Mouse (Mus musculus): ENCODE results near the gene Mob1a. TPM values are rescaled to one million over a fixed set of nuclear protein-coding genes. Genes with fewer than 3 reads are reported as not detected.
A peak's percentile ranks its signal among the peaks of the same experiment; 100 is the strongest.

Mob1a gene
- total RNA-seq, 1 experiment, result 53.4 TPM

GRCm38 (mm10) chr6:83323652-83324419, 2.0 kb upstream of the Mob1a start:
- H3K36me3 ChIP-seq (ENCODE audit: control insufficient read depth, insufficient read depth, low read length, poor library complexity, severe bottlenecking), result no peaks in the 10 kb centered on the region
- no peak overlapping the region for H3K9ac ChIP-seq (ENCODE audit: insufficient read depth, low read depth, low read length, poor library complexity, severe bottlenecking)
- H3K9me3 ChIP-seq (ENCODE audit: control insufficient read depth, insufficient read depth, low read depth, low read length), result no peaks in the 10 kb centered on the region
- in situ Hi-C loops (cut with MboI; ENCODE audit: low sequenced_read_pairs in 2 of 2, unreplicated experiment in 2 of 2), result no loop called here
- H3K4me1 ChIP-seq (ENCODE audit: control insufficient read depth in 2 of 2, insufficient read depth in 2 of 2, low read length in 2 of 2, poor library complexity in 1 of 2), result peaks cover 0 to 7% of the 10 kb centered on the region in 2 experiments; a peak in 2 of 4 replicates
- no peak overlapping the region for H3K27ac ChIP-seq (ENCODE audit: insufficient read depth, low read depth, low read length, poor library complexity, severe bottlenecking)
- TF ChIP-seq HCFC1 (IDR thresholded peaks at IDR 0.05; ENCODE audit: borderline replicate concordance, insufficient read depth, low read length), result no peak
- TF ChIP-seq MAFK (IDR thresholded peaks at IDR 0.05; ENCODE audit: insufficient read depth, low read depth, low read length), result no peak
- no peak for TF ChIP-seq CHD2 (IDR thresholded peaks at IDR 0.05; ENCODE audit: low read depth, low read length)
- TF ChIP-seq ZNF384 (IDR thresholded peaks at IDR 0.05; ENCODE audit: low read depth, low read length), result no peak
- TF ChIP-seq ZC3H11A (IDR thresholded peaks at IDR 0.05; ENCODE audit: borderline replicate concordance, low read depth, low read length), result no peak
- no peak overlapping the region for H3K4me3 ChIP-seq (ENCODE audit: insufficient read depth in 1 of 2, low read depth in 1 of 2, low read length in 2 of 2, poor library complexity in 1 of 2, severe bottlenecking in 1 of 2)
- no peak for DNase-seq (ENCODE audit: low read depth, low spot score)

- in situ Hi-C loops (cut with MboI; ENCODE audit: low sequenced_read_pairs in 2 of 2, unreplicated experiment in 2 of 2), result no loop called here
- Histone ChIP-seq H3K4me3 (ENCODE audit: insufficient read depth in 1 of 2, low read depth in 1 of 2, low read length in 2 of 2, poor library complexity in 1 of 2, severe bottlenecking in 1 of 2) (peak overlapping the region; percentile 81 to 95), H3K9ac (ENCODE audit: insufficient read depth, low read depth, low read length, poor library complexity, severe bottlenecking) (peak overlapping the region; percentile 97), H3K36me3 (ENCODE audit: control insufficient read depth, insufficient read depth, low read length, poor library complexity, severe bottlenecking) (0 out of 2 replicates have a peak, but pooled peaks cover 2% of the 10 kb centered on the region), H3K9me3 (ENCODE audit: control insufficient read depth, insufficient read depth, low read depth, low read length) (no peaks in the 10 kb centered on the region), H3K4me1 (ENCODE audit: control insufficient read depth in 2 of 2, insufficient read depth in 2 of 2, low read length in 2 of 2, poor library complexity in 1 of 2) (peaks cover 0 to 7% of the 10 kb centered on the region in 2 experiments; a peak in 2 of 4 replicates), H3K27ac (ENCODE audit: insufficient read depth, low read depth, low read length, poor library complexity, severe bottlenecking) (no peak overlapping the region)
- TF ChIP-seq ZNF384 (IDR thresholded peaks at IDR 0.05; ENCODE audit: low read depth, low read length) (no peak), CHD2 (IDR thresholded peaks at IDR 0.05; ENCODE audit: low read depth, low read length) (no peak), HCFC1 (IDR thresholded peaks at IDR 0.05; ENCODE audit: borderline replicate concordance, insufficient read depth, low read length) (no peak), MAFK (IDR thresholded peaks at IDR 0.05; ENCODE audit: insufficient read depth, low read depth, low read length) (no peak), ZC3H11A (IDR thresholded peaks at IDR 0.05; ENCODE audit: borderline replicate concordance, low read depth, low read length) (no peak)
- no peak for DNase-seq (ENCODE audit: low read depth, low spot score)
Observed at GRCm38 (mm10) chr6:83326394-83326736, 549 bp downstream of the Mob1a start.

- Histone ChIP-seq H3K27ac (ENCODE audit: insufficient read depth, low read depth, low read length, poor library complexity, severe bottlenecking) (no peak overlapping the region), H3K36me3 (ENCODE audit: control insufficient read depth, insufficient read depth, low read length, poor library complexity, severe bottlenecking) (0 out of 2 replicates have a peak, but pooled peaks cover 2% of the 10 kb centered on the region), H3K9ac (ENCODE audit: insufficient read depth, low read depth, low read length, poor library complexity, severe bottlenecking) (no peak overlapping the region; the same call in 1 of the 2 replicates), H3K4me1 (ENCODE audit: control insufficient read depth in 2 of 2, insufficient read depth in 2 of 2, low read length in 2 of 2, poor library complexity in 1 of 2) (peaks cover 0 to 7% of the 10 kb centered on the region in 2 experiments; a peak in 2 of 4 replicates), H3K4me3 (ENCODE audit: insufficient read depth in 1 of 2, low read depth in 1 of 2, low read length in 2 of 2, poor library complexity in 1 of 2, severe bottlenecking in 1 of 2) (peak overlapping the region; percentile 81 to 95; a peak in 3 of 4 replicates), H3K9me3 (ENCODE audit: control insufficient read depth, insufficient read depth, low read depth, low read length) (no peaks in the 10 kb centered on the region)
- in situ Hi-C loops (cut with MboI; ENCODE audit: low sequenced_read_pairs in 2 of 2, unreplicated experiment in 2 of 2), result no loop called here
- no peak for DNase-seq (ENCODE audit: low read depth, low spot score)
- TF ChIP-seq CHD2 (IDR thresholded peaks at IDR 0.05; ENCODE audit: low read depth, low read length), result no peak
- no peak for TF ChIP-seq HCFC1 (IDR thresholded peaks at IDR 0.05; ENCODE audit: borderline replicate concordance, insufficient read depth, low read length)
- TF ChIP-seq ZNF384 (IDR thresholded peaks at IDR 0.05; ENCODE audit: low read depth, low read length), result no peak
- no peak for TF ChIP-seq MAFK (IDR thresholded peaks at IDR 0.05; ENCODE audit: insufficient read depth, low read depth, low read length)
- no peak for TF ChIP-seq ZC3H11A (IDR thresholded peaks at IDR 0.05; ENCODE audit: borderline replicate concordance, low read depth, low read length)
Observed at GRCm38 (mm10) chr6:83326761-83327160, 945 bp downstream of the Mob1a start.

- no peak overlapping the region for H3K4me3 ChIP-seq (ENCODE audit: insufficient read depth in 1 of 2, low read depth in 1 of 2, low read length in 2 of 2, poor library complexity in 1 of 2, severe bottlenecking in 1 of 2)
- no peak for DNase-seq (ENCODE audit: low read depth, low spot score)
- H3K36me3 ChIP-seq (ENCODE audit: control insufficient read depth, insufficient read depth, low read length, poor library complexity, severe bottlenecking), result 0 out of 2 replicates have a peak, but pooled peaks cover 2% of the 10 kb centered on the region
- no peak overlapping the region for H3K9ac ChIP-seq (ENCODE audit: insufficient read depth, low read depth, low read length, poor library complexity, severe bottlenecking)
- TF ChIP-seq ZNF384 (IDR thresholded peaks at IDR 0.05; ENCODE audit: low read depth, low read length) (peak; percentile 80), HCFC1 (IDR thresholded peaks at IDR 0.05; ENCODE audit: borderline replicate concordance, insufficient read depth, low read length) (no peak), CHD2 (IDR thresholded peaks at IDR 0.05; ENCODE audit: low read depth, low read length) (no peak)
- H3K9me3 ChIP-seq (ENCODE audit: control insufficient read depth, insufficient read depth, low read depth, low read length), result no peaks in the 10 kb centered on the region
- peaks cover 0 to 7% of the 10 kb centered on the region in 2 experiments; a peak in 2 of 4 replicates for H3K4me1 ChIP-seq (ENCODE audit: control insufficient read depth in 2 of 2, insufficient read depth in 2 of 2, low read length in 2 of 2, poor library complexity in 1 of 2)
- H3K27ac ChIP-seq (ENCODE audit: insufficient read depth, low read depth, low read length, poor library complexity, severe bottlenecking), result no peak overlapping the region
- in situ Hi-C loops (cut with MboI; ENCODE audit: low sequenced_read_pairs in 2 of 2, unreplicated experiment in 2 of 2), result no loop called here
Observed at GRCm38 (mm10) chr6:83327591-83328190, 1.9 kb downstream of the Mob1a start.

Measured in ES-E14 (cell line).